ENCODE assay signal across 32 mouse cellular contexts in genomic region chr7:98484878-98485277, GRCm38 (mm10). TPM values are rescaled to one million over a fixed set of nuclear protein-coding genes. Genes with fewer than 3 reads are reported as not detected.
DNase-seq lines count a peak whose midpoint lies in the region; TF ChIP-seq lines count a peak whose summit lies in the region.
"Had no signal": no experiment of that assay in that cellular context is flagged by ENCODE, and none has a peak within 500 bp of the region (broad histone marks: within the 10 kb centered on the region; RNA-seq: fewer than 3 reads in every experiment).

No protein-coding gene starts in this region.

- no peak for TF ChIP-seq RAD21 in CH12.LX (IDR thresholded peaks at IDR 0.05; ENCODE audit: low read depth, low read length)

- peaks cover 45 to 73% of the 10 kb centered on the region in 2 experiments for H3K4me1 ChIP-seq in CH12.LX (ENCODE audit: control insufficient read depth in 1 of 2, insufficient read depth in 2 of 2)
- H3K4me1 ChIP-seq in cerebellum, adult 2 months (ENCODE audit: control insufficient read depth, insufficient read depth, low read length): peaks cover 10% of the 10 kb centered on the region

- H3K4me3 ChIP-seq in CH12.LX (replicated peaks in 1 of 3; ENCODE audit: low read depth in 2 of 3, low read length in 2 of 3, poor library complexity in 1 of 3): no peak overlapping the region
- no peak overlapping the region for H3K4me3 ChIP-seq in cerebellum, adult 2 months (replicated peaks; ENCODE audit: insufficient read depth, low read depth, low read length)
- H3K4me3 ChIP-seq: embryonic facial prominence, embryonic 10.5 days; embryonic facial prominence, embryonic 13.5 days; erythroblast, embryonic 14.5 days; forebrain, embryonic 12.5 days; forebrain, embryonic 15.5 days; heart, adult 2 months; hindbrain, embryonic 12.5 days; hindbrain, embryonic 15.5 days had no signal

- H3K9ac ChIP-seq in CH12.LX (ENCODE audit: insufficient read depth, low read depth): no peak overlapping the region
- H3K9ac ChIP-seq: embryonic facial prominence, embryonic 13.5 days; forebrain, embryonic 12.5 days; forebrain, embryonic 15.5 days; hindbrain, embryonic 12.5 days; hindbrain, embryonic 15.5 days had no signal

- H3K4me2 ChIP-seq in CH12.LX (ENCODE audit: insufficient read depth, low read depth, poor library complexity, severe bottlenecking): no peak overlapping the region
- H3K4me2 ChIP-seq: embryonic facial prominence, embryonic 13.5 days; forebrain, embryonic 12.5 days; forebrain, embryonic 15.5 days; heart, embryonic 11.5 days; hindbrain, embryonic 12.5 days; hindbrain, embryonic 15.5 days had no signal

- in situ Hi-C loops in CH12.LX (cut with MboI; ENCODE audit: low pct_ligation_motif_present, low pct_unique_long_range_greater_than_20kb, low sequenced_read_pairs): loop anchor here (5.0 to 10.0 kb wide), 2 partner anchors 97 to 350 kb away; partner anchors contain the start of gene Wnt11

- no peaks in the 10 kb centered on the region for H3K79me2 ChIP-seq in CH12.LX (replicated peaks; ENCODE audit: control insufficient read depth, extremely low read depth, insufficient read depth, poor library complexity, severe bottlenecking)

- H3K27me3 ChIP-seq in CH12.LX (replicated peaks): peaks cover 3% of the 10 kb centered on the region
- no peaks in the 10 kb centered on the region for H3K27me3 ChIP-seq in cerebellum, adult 2 months (ENCODE audit: control insufficient read depth, insufficient read depth, low read length)
- H3K27me3 ChIP-seq: forebrain, embryonic 15.5 days; hindbrain, embryonic 15.5 days; Patski had no signal

- no peaks in the 10 kb centered on the region for H3K9me3 ChIP-seq in CH12.LX (replicated peaks; ENCODE audit: low read length)
- H3K9me3 ChIP-seq: embryonic facial prominence, embryonic 10.5 days; embryonic facial prominence, embryonic 13.5 days; forebrain, embryonic 12.5 days; forebrain, embryonic 15.5 days; G1E; hindbrain, embryonic 12.5 days; hindbrain, embryonic 15.5 days had no signal

- H3K27ac ChIP-seq in CH12.LX (ENCODE audit: insufficient read depth, low read depth): no peak overlapping the region
- no peak overlapping the region for H3K27ac ChIP-seq in cerebellum, adult 2 months (ENCODE audit: insufficient read depth, low read length)
- H3K27ac ChIP-seq: embryonic facial prominence, embryonic 10.5 days; embryonic facial prominence, embryonic 13.5 days; forebrain, embryonic 12.5 days; forebrain, embryonic 15.5 days; hindbrain, embryonic 12.5 days; hindbrain, embryonic 15.5 days had no signal

- TF ChIP-seq CTCF in CH12.LX (conservative IDR thresholded peaks at IDR 0.05 in 1 of 2, IDR thresholded peaks at IDR 0.05 in 1 of 2; ENCODE audit: low read depth in 2 of 2, low read length in 2 of 2): no peak
- no peak for TF ChIP-seq CTCF in cerebellum, adult 2 months (IDR thresholded peaks at IDR 0.05; ENCODE audit: borderline replicate concordance, insufficient read depth, low read depth, low read length)

- WGBS in cerebellum, adult 2 months: 95% methylated on average over 3 of the region's 3 CpGs

- TF ChIP-seq POLR2A in CH12.LX (IDR thresholded peaks at IDR 0.05; ENCODE audit: low read depth, low read length): no peak
- TF ChIP-seq POLR2A in cerebellum, adult 2 months (IDR thresholded peaks at IDR 0.05; ENCODE audit: borderline replicate concordance, insufficient read depth, low read length): no peak

- peak; percentile 90 for DNase-seq in heart, adult 11 months
- no peak for DNase-seq in heart, adult 8-10 months (ENCODE audit: low spot score)
- DNase-seq in A20 (ENCODE audit: low read depth, low spot score) (peak; percentile 11), CH12.LX (ENCODE audit: extremely low read depth) (no peak)
- DNase-seq in spleen, postnatal 36 days (ENCODE audit: low spot score in 2 of 2): no peak
- DNase-seq in cerebellum, adult 2 months: no peak
- DNase-seq: adrenal gland, postnatal 10 days; adrenal gland, postnatal 36 days; B cell, adult 2 months; cerebellum, adult 11 months; cerebellum, adult 8-10 months; cerebellum, postnatal 10 days; cerebellum, postnatal 36 days; embryo, embryonic 11 days; gastrocnemius, postnatal 25 days had no signal

- dilution Hi-C loops in CH12.LX (cut with MboI; ENCODE audit: extremely low pct_ligation_motif_present, extremely low pct_unique_long_range_greater_than_20kb, low sequenced_read_pairs): no loop called here

- TF ChIP-seq EP300 in CH12.LX (IDR thresholded peaks at IDR 0.05; ENCODE audit: low read length): no peak

- no peaks in the 10 kb centered on the region for H3K36me3 ChIP-seq in CH12.LX (replicated peaks in 1 of 2; ENCODE audit: control insufficient read depth in 1 of 2, insufficient read depth in 1 of 2, low read length in 1 of 2)
- H3K36me3 ChIP-seq: embryonic facial prominence, embryonic 10.5 days; embryonic facial prominence, embryonic 13.5 days; forebrain, embryonic 12.5 days; forebrain, embryonic 15.5 days; G1E; hindbrain, embryonic 12.5 days; hindbrain, embryonic 15.5 days had no signal

TF ChIP-seq in CH12.LX, 34 proteins besides CTCF, POLR2A, EP300 and RAD21:
- TF ChIP-seq BHLHE40 (IDR thresholded peaks at IDR 0.05; ENCODE audit: low read depth, low read length) (peak; percentile 57), MEF2A (IDR thresholded peaks at IDR 0.05; ENCODE audit: borderline replicate concordance, low read depth, low read length) (no peak), JUN (IDR thresholded peaks at IDR 0.05; ENCODE audit: insufficient read depth, low read depth, low read length) (no peak)

RNA-seq across cellular contexts. Expression of gene Lrrc32, which starts 4.2 kb away (rescaled TPM):
- total RNA-seq in heart, adult 8-10 months (2022): 10 to 100 TPM in 3 of 4 experiments, 1 to 10 TPM in 1; 7.7 to 17.3 (median 12.2) TPM
- total RNA-seq in CH12.LX (2012; rRNA removed): 5.3 and 5.4 TPM in 2 replicates
- total RNA-seq in CH12.LX (2014; rRNA removed): 1.6 and 2.3 TPM in 2 replicates
- polyA plus RNA-seq in CH12.LX (2012; ENCODE audit: insufficient read length, low read depth): 18.0 and 23.7 TPM in 2 replicates
- polyA plus RNA-seq in cerebellum, adult 2 months (2012; rRNA removed): 2.2 and 2.5 TPM in 2 replicates
- polyA plus RNA-seq: G1E had no signal

RNA-seq across cellular contexts. Expression of gene Gucy2d, which starts 44.7 kb away (rescaled TPM):
- total RNA-seq in heart, adult 8-10 months (2022): under 1 TPM in 3 of 4 experiments, not detected in 1; 0.12 to 0.20 (median 0.16) TPM
- total RNA-seq in CH12.LX (2012; rRNA removed) (not detected in 2 replicates), CH12.LX (2014; rRNA removed) (not detected in 2 replicates)
- not detected in 2 replicates for polyA plus RNA-seq in CH12.LX (2012; ENCODE audit: insufficient read length, low read depth)
- 0.08 and 0.10 TPM in 2 replicates for polyA plus RNA-seq in cerebellum, adult 2 months (2012; rRNA removed)
- total RNA-seq: adrenal gland, adult 18-20 months; adrenal gland, postnatal 36 days; hematopoietic stem cell, adult 5-6 weeks had no signal
- polyA plus RNA-seq: cortical plate, adult 2 months; embryonic facial prominence, embryonic 10.5 days; embryonic facial prominence, embryonic 13.5 days; erythroblast, embryonic 14.5 days; forebrain, embryonic 12.5 days; forebrain, embryonic 15.5 days; G1E; gonadal fat pad, adult 2 months; heart, embryonic 14.5 days; intestine, embryonic 14.5 days; Patski had no signal

Comparison
In these comparisons a context has a peak if more than half of its experiments do, and no peak if none do; other contexts are left out.
1. DNase-seq: peak in heart, adult 11 months (single experiment) and A20 (single experiment); none in heart, adult 8-10 months (single experiment), CH12.LX (single experiment), spleen, postnatal 36 days (0 of 2) and cerebellum, adult 2 months (0 of 2).